Mouse (Mus musculus): ENCODE data around the gene Prn. TPM values are rescaled to one million over a fixed set of nuclear protein-coding genes. Genes with fewer than 3 reads are reported as not detected.

Gene Prn
- polyA plus RNA-seq, 1 experiment from 2014 or later: not detected

DNA sequence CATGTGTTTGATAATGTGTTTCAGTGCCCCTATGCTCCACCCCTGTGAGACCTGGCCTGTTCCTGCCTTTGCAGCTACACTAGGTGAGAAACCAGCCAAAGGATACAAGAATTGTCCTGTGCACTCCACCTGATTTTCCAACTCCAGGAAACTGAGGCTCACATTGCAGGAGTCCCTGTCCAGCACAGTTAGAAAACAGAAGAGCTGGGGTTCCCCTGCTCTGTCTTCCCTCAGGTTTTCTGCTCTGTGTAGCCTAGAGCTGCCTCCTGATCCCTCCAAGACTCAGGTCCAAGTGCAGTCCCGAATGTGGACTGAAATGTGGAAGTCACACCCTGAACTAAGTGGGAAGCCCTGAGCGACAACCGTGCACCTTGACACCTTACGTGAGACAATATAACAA, 44.0 kb downstream of the Prn start:
- ATAC-seq (ENCODE audit: low read depth): no peak
- WGBS: 93% methylated on average over 4 of the region's 4 CpGs
- Histone ChIP-seq H3K4me3 (no peak overlapping the region), H3K36me3 (no peaks in the 10 kb centered on the region), H3K27me3 (peaks cover 46% of the 10 kb centered on the region), H3K4me2 (peak overlapping the region; percentile 43), H3K4me1 (replicated peaks) (peaks cover 18% of the 10 kb centered on the region), H3K27ac (replicated peaks) (no peak overlapping the region), H3K9me3 (no peaks in the 10 kb centered on the region), H3K9ac (no peak overlapping the region)

DNA sequence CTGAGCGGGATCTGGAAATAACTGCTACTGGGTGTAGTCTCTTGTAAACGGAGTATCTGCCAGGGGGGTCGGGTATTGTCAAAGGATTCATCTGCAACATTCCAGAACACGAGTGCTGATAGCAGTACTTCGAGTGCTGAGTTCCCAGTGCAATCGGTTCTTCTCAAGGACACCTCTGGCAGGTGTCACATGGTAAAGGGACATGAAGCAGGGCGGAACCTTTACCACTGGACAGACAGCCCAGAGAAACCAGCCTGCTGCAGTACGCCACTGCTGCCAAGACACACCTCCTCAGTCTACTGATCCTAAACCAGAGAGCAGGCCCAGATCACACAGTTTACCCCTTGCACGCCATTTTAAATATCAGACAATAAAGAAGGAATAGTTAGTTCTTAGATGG, 45.1 kb downstream of the Prn start:
- no peak overlapping the region for H3K27ac ChIP-seq (replicated peaks)
- peak overlapping the region; percentile 62 for H3K4me2 ChIP-seq
- no peak overlapping the region for H3K9ac ChIP-seq
- peaks cover 18% of the 10 kb centered on the region for H3K4me1 ChIP-seq (replicated peaks)
- no peaks in the 10 kb centered on the region for H3K9me3 ChIP-seq
- 55% methylated on average over 9 of the region's 9 CpGs for WGBS
- no peaks in the 10 kb centered on the region for H3K36me3 ChIP-seq
- peaks cover 46% of the 10 kb centered on the region for H3K27me3 ChIP-seq
- peak overlapping the region; percentile 40 for H3K4me3 ChIP-seq
- ATAC-seq (ENCODE audit: low read depth): no peak; the same call in 1 of the 2 replicates

DNA sequence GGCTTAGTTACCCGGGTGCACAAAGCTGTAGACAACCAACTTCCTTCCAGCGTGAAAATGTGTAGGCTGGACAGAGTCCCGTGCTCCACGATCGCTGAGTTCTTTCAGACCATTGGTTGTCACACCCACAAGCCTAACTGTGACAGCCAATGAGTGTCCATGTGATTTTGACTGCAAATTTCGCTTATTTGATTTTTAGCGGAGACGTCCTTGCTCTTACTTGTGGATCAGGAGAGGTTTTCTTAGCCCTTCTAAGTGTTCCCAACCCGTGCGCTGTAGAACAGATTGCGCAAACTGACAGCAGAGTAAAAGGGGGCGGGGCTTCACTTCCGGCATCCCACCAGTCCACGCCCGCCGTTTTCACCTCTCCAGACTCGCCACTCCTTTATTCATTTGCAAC, 45.5 kb downstream of the Prn start:
- Histone ChIP-seq H3K27ac (replicated peaks) (no peak overlapping the region), H3K4me3 (peak overlapping the region; percentile 40), H3K27me3 (peaks cover 46% of the 10 kb centered on the region), H3K4me1 (replicated peaks) (peaks cover 18% of the 10 kb centered on the region), H3K4me2 (peak overlapping the region; percentile 62), H3K36me3 (no peaks in the 10 kb centered on the region), H3K9me3 (no peaks in the 10 kb centered on the region), H3K9ac (peak overlapping the region; percentile 31; the same call in 1 of the 2 replicates)
- WGBS: 3% methylated on average over 17 of the region's 17 CpGs
- peak; percentile 75 for ATAC-seq (ENCODE audit: low read depth)

DNA sequence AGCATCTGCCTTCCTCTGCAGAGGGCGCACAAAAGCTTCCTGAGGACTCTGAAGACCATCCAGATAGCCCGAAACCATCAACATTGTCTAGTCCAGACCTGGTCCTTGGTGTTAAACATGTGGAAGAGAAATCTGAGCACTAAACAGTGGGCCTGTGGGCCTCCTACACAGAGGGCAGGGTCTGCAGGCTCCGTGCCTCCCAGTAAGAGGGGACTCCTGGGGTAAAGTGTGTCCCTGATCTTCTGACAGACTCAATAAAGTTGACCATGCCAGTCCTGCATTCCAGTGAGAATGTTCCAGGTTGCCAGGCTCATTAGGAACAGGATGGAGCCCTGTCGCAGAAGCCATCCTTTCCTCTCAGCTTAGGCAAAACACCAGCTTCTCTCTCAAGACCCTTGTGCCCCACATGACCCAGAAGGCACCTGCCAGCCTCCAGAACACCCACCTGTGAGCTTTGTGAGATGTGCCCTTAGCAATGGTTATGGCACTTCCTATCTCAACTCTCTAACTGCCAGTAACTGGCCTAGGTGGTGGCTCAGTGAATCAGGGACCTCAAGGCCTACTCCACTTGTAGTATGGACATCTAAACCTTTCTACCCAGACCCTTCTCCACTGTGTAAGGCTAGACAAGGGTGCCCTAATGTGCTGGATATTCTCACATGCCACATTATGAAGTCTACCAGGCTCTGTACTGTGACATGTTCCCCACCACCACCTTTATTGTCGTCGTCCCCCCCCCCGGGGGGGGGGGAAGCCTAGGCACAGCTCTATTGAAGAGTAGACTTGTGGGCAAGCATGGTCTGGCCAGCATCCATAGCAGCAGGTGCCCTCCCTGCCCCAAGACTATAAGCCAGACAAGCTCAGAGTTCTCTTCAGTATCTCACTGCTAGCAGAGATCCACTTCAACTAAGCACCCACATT, 46.8 kb downstream of the Prn start:
- no peak overlapping the region for H3K27ac ChIP-seq (replicated peaks)
- H3K27me3 ChIP-seq: peaks cover 34% of the 10 kb centered on the region
- 83% methylated on average over 7 of the region's 7 CpGs for WGBS
- ATAC-seq (ENCODE audit: low read depth): no peak
- no peak overlapping the region for H3K9ac ChIP-seq
- no peaks in the 10 kb centered on the region for H3K36me3 ChIP-seq
- H3K4me3 ChIP-seq: no peak overlapping the region
- peaks cover 14% of the 10 kb centered on the region for H3K4me1 ChIP-seq (replicated peaks)
- no peaks in the 10 kb centered on the region for H3K9me3 ChIP-seq
- no peak overlapping the region for H3K4me2 ChIP-seq

DNA sequence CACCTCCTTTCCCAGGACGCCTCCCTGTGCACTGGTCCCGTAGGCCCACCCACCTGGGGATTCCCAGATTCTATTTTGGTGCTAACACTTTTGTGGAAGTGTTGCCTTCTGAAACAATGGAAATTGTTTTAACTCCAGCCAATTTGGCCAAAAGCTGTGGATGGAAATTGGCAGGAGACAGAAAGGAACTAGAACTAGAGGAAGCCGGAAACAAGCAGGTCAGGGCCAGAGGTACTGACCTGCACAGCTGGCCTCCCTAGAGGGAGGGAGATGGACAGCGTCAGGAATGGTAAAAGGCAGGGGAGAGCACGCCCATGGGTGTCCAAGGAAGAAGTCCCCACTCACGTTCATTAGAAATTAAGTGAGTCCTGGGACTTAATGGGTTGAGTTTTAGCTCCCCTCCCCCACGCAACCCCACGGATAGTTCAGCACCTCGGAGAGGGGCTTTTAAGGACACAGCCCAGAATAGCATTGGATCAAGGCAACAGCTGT, 48.0 kb downstream of the Prn start:
- no peak overlapping the region for H3K27ac ChIP-seq (replicated peaks)
- peaks cover 10% of the 10 kb centered on the region for H3K4me1 ChIP-seq (replicated peaks)
- no peaks in the 10 kb centered on the region for H3K9me3 ChIP-seq
- H3K27me3 ChIP-seq: peaks cover 23% of the 10 kb centered on the region
- no peak overlapping the region for H3K4me2 ChIP-seq
- ATAC-seq (ENCODE audit: low read depth): no peak
- H3K36me3 ChIP-seq: no peaks in the 10 kb centered on the region
- no peak overlapping the region for H3K4me3 ChIP-seq
- no peak overlapping the region for H3K9ac ChIP-seq
- WGBS: 58% methylated on average over 9 of the region's 9 CpGs

DNA sequence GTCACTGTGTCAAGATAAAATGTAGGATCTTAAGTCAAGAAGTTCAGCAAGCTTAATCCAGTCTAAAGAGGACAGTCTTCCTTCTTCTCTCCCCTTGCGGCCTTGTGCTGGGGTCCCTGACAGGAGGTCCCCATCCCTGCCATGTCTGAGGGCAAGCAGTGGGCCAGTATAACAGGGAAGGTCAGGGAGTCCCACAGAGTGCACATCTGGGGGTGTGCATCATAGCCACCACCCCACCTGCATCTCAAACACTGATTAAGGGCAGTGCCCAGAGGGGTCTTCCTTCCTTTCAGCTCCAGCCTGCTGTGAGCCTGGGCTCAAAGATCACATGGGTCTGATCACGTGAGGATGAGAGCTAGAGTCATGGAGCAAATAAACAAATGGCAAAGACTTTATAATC, 51.9 kb downstream of the Prn start:
- WGBS: 72% methylated on average over 2 of the region's 2 CpGs
- no peak overlapping the region for H3K27ac ChIP-seq (replicated peaks)
- ATAC-seq (ENCODE audit: low read depth): no peak
- H3K4me3 ChIP-seq: no peak overlapping the region
- H3K36me3 ChIP-seq: no peaks in the 10 kb centered on the region
- no peaks in the 10 kb centered on the region for H3K4me1 ChIP-seq (replicated peaks)
- no peak overlapping the region for H3K9ac ChIP-seq
- H3K4me2 ChIP-seq: no peak overlapping the region
- no peaks in the 10 kb centered on the region for H3K9me3 ChIP-seq
- no peaks in the 10 kb centered on the region for H3K27me3 ChIP-seq

DNA sequence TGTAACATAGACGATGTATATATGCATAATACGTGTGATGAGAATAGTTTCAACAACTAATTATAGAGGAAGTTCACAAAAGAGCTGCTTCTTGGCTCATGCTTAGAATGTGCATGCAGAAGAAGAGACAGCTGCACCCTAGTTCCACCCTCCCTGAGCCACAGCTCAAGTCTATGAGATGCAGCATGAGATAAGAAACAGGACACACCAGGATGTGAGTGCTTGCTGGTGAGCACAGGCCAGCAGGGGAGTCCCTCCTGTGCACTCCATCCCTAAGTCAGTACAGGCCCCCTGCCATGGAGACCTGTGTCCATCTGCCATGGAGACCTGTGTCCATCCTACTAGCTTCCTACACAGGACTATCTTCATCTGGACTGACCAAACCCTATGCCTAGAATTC, 60.8 kb downstream of the Prn start:
- H3K9ac ChIP-seq: no peak overlapping the region
- no peak overlapping the region for H3K4me3 ChIP-seq
- no peaks in the 10 kb centered on the region for H3K9me3 ChIP-seq
- no peaks in the 10 kb centered on the region for H3K27me3 ChIP-seq
- 94% methylated on average over 2 of the region's 2 CpGs for WGBS
- H3K27ac ChIP-seq (replicated peaks): no peak overlapping the region
- no peak for ATAC-seq (ENCODE audit: low read depth)
- no peaks in the 10 kb centered on the region for H3K36me3 ChIP-seq
- H3K4me1 ChIP-seq (replicated peaks): no peaks in the 10 kb centered on the region; the same call in 1 of the 2 replicates
- H3K4me2 ChIP-seq: no peak overlapping the region

DNA sequence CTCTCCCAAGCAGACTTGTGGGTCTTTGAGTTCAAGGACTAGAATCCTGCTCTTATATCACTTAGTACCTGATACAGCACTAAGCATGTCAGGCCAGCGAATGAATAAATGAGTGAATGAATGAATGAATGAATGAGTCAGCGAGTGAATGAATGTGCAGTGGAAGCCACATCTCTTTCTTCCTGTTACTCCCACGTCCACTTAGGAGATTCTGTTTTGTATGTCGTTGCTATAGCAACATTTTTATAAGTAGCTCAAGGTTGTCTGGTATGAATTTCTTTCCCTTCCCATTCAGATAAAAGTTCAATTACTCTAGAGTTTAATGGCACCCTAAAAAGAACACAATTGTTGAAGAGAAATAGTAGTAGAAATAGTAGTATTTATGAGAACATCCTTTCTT, 61.3 kb downstream of the Prn start:
- no peak overlapping the region for H3K27ac ChIP-seq (replicated peaks)
- no peaks in the 10 kb centered on the region; the same call in 1 of the 2 replicates for H3K4me1 ChIP-seq (replicated peaks)
- 82% methylated on average over 4 of the region's 4 CpGs for WGBS
- H3K4me2 ChIP-seq: no peak overlapping the region
- no peak overlapping the region for H3K9ac ChIP-seq
- no peak for ATAC-seq (ENCODE audit: low read depth)
- no peaks in the 10 kb centered on the region for H3K36me3 ChIP-seq
- H3K9me3 ChIP-seq: no peaks in the 10 kb centered on the region
- no peak overlapping the region for H3K4me3 ChIP-seq
- no peaks in the 10 kb centered on the region for H3K27me3 ChIP-seq

DNA sequence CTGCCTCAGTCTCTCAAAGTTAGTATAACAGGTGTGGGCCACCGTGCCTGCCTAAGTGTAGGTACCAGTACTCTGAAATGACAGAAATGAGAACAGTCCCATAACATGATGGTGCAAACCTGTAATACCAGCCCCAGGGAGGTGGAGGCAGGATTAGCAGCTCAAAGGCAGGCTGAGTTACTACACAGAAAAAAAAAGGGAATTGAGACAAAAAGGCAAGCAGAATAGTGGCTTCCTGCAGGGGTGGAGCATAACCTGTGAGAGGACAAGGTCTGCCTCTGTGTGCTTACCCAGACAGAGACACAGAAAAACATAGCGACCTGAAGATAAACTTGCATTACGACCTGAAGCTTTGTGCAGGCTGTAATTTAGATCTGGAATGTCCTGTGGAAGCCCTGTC, 66.9 kb downstream of the Prn start:
- no peaks in the 10 kb centered on the region for H3K9me3 ChIP-seq
- no peaks in the 10 kb centered on the region for H3K27me3 ChIP-seq
- H3K4me1 ChIP-seq (replicated peaks): no peaks in the 10 kb centered on the region; the same call in 1 of the 2 replicates
- no peak overlapping the region for H3K4me2 ChIP-seq
- H3K9ac ChIP-seq: no peak overlapping the region
- no peaks in the 10 kb centered on the region for H3K36me3 ChIP-seq
- no peak overlapping the region for H3K27ac ChIP-seq (replicated peaks)
- ATAC-seq (ENCODE audit: low read depth): no peak
- no peak overlapping the region for H3K4me3 ChIP-seq
- WGBS: 77% methylated on average over 3 of the region's 3 CpGs

DNA sequence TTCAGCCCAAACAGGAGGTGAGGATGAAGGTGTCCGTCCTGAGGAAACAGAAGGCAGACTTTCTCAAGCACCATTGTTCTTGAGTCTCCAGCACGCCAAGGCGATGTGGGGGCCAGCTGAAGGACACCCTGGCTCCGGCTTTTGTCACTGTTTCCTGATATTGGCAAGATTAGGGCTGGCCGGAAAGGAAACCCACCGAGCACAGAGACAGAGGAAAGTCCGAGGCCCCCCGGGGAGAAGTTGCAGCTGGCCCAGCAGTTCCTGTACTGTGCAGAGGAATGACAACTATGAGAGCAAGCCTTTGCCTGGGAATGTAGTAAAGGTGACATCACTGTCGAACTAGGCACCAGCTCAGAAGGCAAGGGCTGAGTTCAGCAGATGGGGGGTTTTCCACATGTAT, 71.1 kb downstream of the Prn start:
- Histone ChIP-seq H3K4me1 (replicated peaks) (no peaks in the 10 kb centered on the region; the same call in 1 of the 2 replicates), H3K27me3 (no peaks in the 10 kb centered on the region), H3K27ac (replicated peaks) (no peak overlapping the region), H3K9ac (no peak overlapping the region), H3K4me3 (no peak overlapping the region), H3K4me2 (no peak overlapping the region), H3K9me3 (no peaks in the 10 kb centered on the region), H3K36me3 (no peaks in the 10 kb centered on the region)
- ATAC-seq (ENCODE audit: low read depth): no peak
- WGBS: 61% methylated on average over 9 of the region's 9 CpGs

DNA sequence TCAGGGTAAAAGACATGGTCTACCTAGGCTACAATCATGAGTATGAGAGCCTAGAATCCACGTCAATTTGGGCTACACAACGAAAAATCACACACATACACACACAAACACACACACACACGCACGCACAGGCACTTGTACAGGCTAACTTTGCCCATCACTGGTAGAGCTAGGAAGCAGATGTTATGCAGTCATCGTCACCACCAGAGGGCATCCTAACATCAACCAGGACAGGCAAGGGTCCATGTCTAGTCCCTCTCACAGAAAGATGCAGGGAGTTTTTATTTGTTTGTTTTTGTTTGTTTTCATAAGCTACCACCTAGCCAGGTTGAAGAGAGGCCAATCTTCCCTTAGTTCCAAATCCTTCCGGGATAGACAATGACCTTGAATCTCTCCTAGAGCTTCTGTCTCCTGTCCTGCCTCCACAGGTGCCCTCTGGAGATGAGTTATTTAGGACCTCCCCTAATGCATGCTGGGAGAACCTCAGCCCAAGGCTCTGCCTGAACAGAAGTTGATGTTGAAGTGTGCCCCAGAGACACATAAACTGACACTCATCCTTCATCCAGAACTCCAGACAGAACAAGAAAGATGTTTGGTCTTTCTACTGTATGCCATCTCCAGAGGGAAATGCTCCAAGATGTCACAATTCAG, 72.9 kb downstream of the Prn start:
- H3K27ac ChIP-seq (replicated peaks): no peak overlapping the region
- H3K9ac ChIP-seq: no peak overlapping the region
- no peaks in the 10 kb centered on the region; the same call in 1 of the 2 replicates for H3K4me1 ChIP-seq (replicated peaks)
- no peaks in the 10 kb centered on the region for H3K9me3 ChIP-seq
- 25% methylated on average over 6 of the region's 6 CpGs for WGBS
- peak; percentile 89 for ATAC-seq (ENCODE audit: low read depth)
- no peaks in the 10 kb centered on the region for H3K27me3 ChIP-seq
- no peak overlapping the region for H3K4me3 ChIP-seq
- no peak overlapping the region for H3K4me2 ChIP-seq
- H3K36me3 ChIP-seq: no peaks in the 10 kb centered on the region

DNA sequence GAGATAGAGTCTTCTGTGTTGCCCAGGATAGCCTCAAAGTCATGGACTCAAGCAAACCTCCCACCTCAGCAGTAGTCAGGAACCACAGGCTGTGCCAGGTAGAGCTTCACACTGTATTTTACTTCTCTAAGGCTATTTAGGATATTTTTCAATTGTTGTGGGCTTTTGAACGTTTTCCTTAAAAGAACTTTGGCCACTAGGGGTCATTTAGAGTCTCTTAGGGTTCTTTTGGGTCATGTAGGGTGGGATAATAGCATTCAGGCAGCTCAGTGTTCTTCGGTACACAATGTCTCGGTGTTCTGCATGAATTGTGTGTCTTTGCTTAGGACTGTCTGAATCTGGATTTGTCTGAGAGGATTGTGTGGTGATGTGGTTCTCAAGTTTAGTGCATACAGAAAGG, 78.2 kb downstream of the Prn start:
- Histone ChIP-seq H3K36me3 (0 out of 2 replicates have a peak, but pooled peaks cover 7% of the 10 kb centered on the region), H3K4me3 (no peak overlapping the region), H3K4me1 (replicated peaks) (peaks cover 4% of the 10 kb centered on the region; the same call in 1 of the 2 replicates), H3K4me2 (no peak overlapping the region), H3K9me3 (no peaks in the 10 kb centered on the region), H3K27ac (replicated peaks) (no peak overlapping the region), H3K9ac (no peak overlapping the region), H3K27me3 (no peaks in the 10 kb centered on the region)
- no peak for ATAC-seq (ENCODE audit: low read depth)
- 63% methylated on average over 3 of the region's 3 CpGs for WGBS

All from neural tube, embryonic 13.5 days (tissue).